Mouse (Mus musculus) layer of hippocampus, adult 2 months (tissue): Measurements from ENCODE around the gene Prr15l. TPM values are rescaled to one million over a fixed set of nuclear protein-coding genes. Genes with fewer than 3 reads are reported as not detected.

ENCODE experiments used
- DNase-seq, 2 experiments: peaks; one replicate each; pipeline ENCODE4 v3.0.0; 2022; ENCODE audit warnings: low spot score in 2 of 2
- H3K27ac ChIP-seq: fragments of 200-600 bp; 2 replicates; pipeline ENCODE4 v1.8.1; 2022
- H3K4me3 ChIP-seq: fragments of 200-600 bp; 2 replicates; pipeline ENCODE4 v1.8.1; 2022; ENCODE audit warnings: mild to moderate bottlenecking
- CTCF ChIP-seq: fragments of 200-600 bp; conservative IDR thresholded peaks from 2 replicates; pipeline ENCODE4 v1.8.1; 2022; ENCODE audit warnings: antibody characterized with exemption, mild to moderate bottlenecking, moderate library complexity
- total RNA-seq, 2 experiments: library from RNA; stranded (reverse); gene quantifications; 2 replicates each; pipeline ENCODE4 v1.2.3; 2021

Gene Prr15l
- total RNA-seq, 2 experiments from 2014 or later: not detected

- TF ChIP-seq CTCF: no peak
Measured at GRCm38 (mm10) chr11:96941989-96942590, 14.2 kb downstream of the Prr15l start.

GRCm38 (mm10) chr11:96943746-96944304 is 15.9 kb downstream of the Prr15l start, which contains the start of gene Pnpo:
TSS of gene Pnpo (minus strand) at chr11:96943986.
- TF ChIP-seq CTCF: no peak
- H3K4me3 ChIP-seq: peak within 1 kb of the TSS; percentile 84
- peak within 1 kb of the TSS; percentile 87 for H3K27ac ChIP-seq
- DNase-seq: peak; percentile 88 to 96

More at GRCm38 (mm10) chr11:96941989-96942590, 14.2 kb downstream of the Prr15l start:
- no peak overlapping the region for H3K27ac ChIP-seq
- no peak overlapping the region for H3K4me3 ChIP-seq
- DNase-seq: no peak

- no peak for DNase-seq
- Histone ChIP-seq H3K4me3 (peak overlapping the region; percentile 84; the same call in 1 of the 2 replicates), H3K27ac (0 out of 2 replicates have a peak overlapping the region, but pooled peaks have one; percentile 61)
- TF ChIP-seq CTCF: no peak
Measured at GRCm38 (mm10) chr11:96944844-96945580, 17.1 kb downstream of the Prr15l start.

GRCm38 (mm10) chr11:96946498-96946897 is 18.6 kb downstream of the Prr15l start:
- Histone ChIP-seq H3K4me3 (no peak overlapping the region), H3K27ac (no peak overlapping the region)
- no peak for DNase-seq
- TF ChIP-seq CTCF: no peak

- no peak for DNase-seq
- Histone ChIP-seq H3K27ac (no peak overlapping the region), H3K4me3 (no peak overlapping the region)
- TF ChIP-seq CTCF: no peak
Measured at GRCm38 (mm10) chr11:96947849-96948248, 19.9 kb downstream of the Prr15l start.

GRCm38 (mm10) chr11:96950767-96951166 is 22.9 kb downstream of the Prr15l start:
- Histone ChIP-seq H3K27ac (no peak overlapping the region), H3K4me3 (no peak overlapping the region)
- no peak for DNase-seq
- TF ChIP-seq CTCF: peak; percentile 59

- Histone ChIP-seq H3K27ac (peak overlapping the region; percentile 28; the same call in 1 of the 2 replicates), H3K4me3 (no peak overlapping the region)
- no peak for TF ChIP-seq CTCF
- DNase-seq: no peak
Measured at GRCm38 (mm10) chr11:96952426-96952825, 24.5 kb downstream of the Prr15l start.

- TF ChIP-seq CTCF: no peak
- no peak overlapping the region for H3K4me3 ChIP-seq
- H3K27ac ChIP-seq: 0 out of 2 replicates have a peak overlapping the region, but pooled peaks have one; percentile 28
- no peak for DNase-seq
Measured at GRCm38 (mm10) chr11:96952896-96953295, 25.0 kb downstream of the Prr15l start.

- no peak overlapping the region for H3K27ac ChIP-seq
- no peak for DNase-seq
- no peak overlapping the region for H3K4me3 ChIP-seq
- TF ChIP-seq CTCF: no peak
Measured at GRCm38 (mm10) chr11:96955094-96955493, 27.2 kb downstream of the Prr15l start.

- H3K4me3 ChIP-seq: no peak overlapping the region
- TF ChIP-seq CTCF: peak; percentile 77
- no peak overlapping the region for H3K27ac ChIP-seq
- no peak for DNase-seq
Measured at GRCm38 (mm10) chr11:96956009-96956724, 28.3 kb downstream of the Prr15l start.

GRCm38 (mm10) chr11:96957061-96957805 is 29.3 kb downstream of the Prr15l start:
- H3K27ac ChIP-seq: no peak overlapping the region
- no peak for TF ChIP-seq CTCF
- no peak overlapping the region for H3K4me3 ChIP-seq
- DNase-seq: no peak

GRCm38 (mm10) chr11:96963580-96963979 is 35.7 kb downstream of the Prr15l start:
- peak; percentile 89 to 91 for DNase-seq
- H3K4me3 ChIP-seq: no peak overlapping the region
- no peak overlapping the region for H3K27ac ChIP-seq
- TF ChIP-seq CTCF: peak; percentile 91

- no peak for DNase-seq
- no peak overlapping the region for H3K27ac ChIP-seq
- TF ChIP-seq CTCF: no peak
- no peak overlapping the region for H3K4me3 ChIP-seq
Measured at GRCm38 (mm10) chr11:96966172-96966571, 38.3 kb downstream of the Prr15l start.
